Mouse (Mus musculus): ENCODE measurements around the gene Mat2a. TPM values are rescaled to one million over a fixed set of nuclear protein-coding genes. Genes with fewer than 3 reads are reported as not detected.

Gene Mat2a
- 10 to 100 TPM; 32.6 to 90.8 TPM for polyA plus RNA-seq (2012; fragmentation: generic; extraction: Trizol)

GRCm38 (mm10) chr6:72439355-72440185, at the start of gene Mat2a:
Mat2a (minus strand) TSS chr6:72439558.

GRCm38 (mm10) chr6:72414076-72414756, 25.1 kb downstream of the Mat2a start, which contains the start of gene Ggcx:
Ggcx (plus strand) TSS chr6:72414308.

GRCm38 (mm10) chr6:72389941-72390771, 49.2 kb downstream of the Mat2a start, which contains the start of gene Vamp8:
Vamp8 (minus strand) TSS chr6:72390703.

Other genes starting within 250 kb of the Mat2a start
- gene Atoh8, start 204.0 kb downstream of the Mat2a start, polyA plus RNA-seq (2012; fragmentation: generic; extraction: Trizol), result 10 to 100 TPM; 18.4 to 31.1 TPM
- gene Sftpb, start 134.9 kb downstream of the Mat2a start, polyA plus RNA-seq (2012; fragmentation: generic; extraction: Trizol), result not detected
- 10 to 100 TPM; 22.0 to 29.1 TPM for gene Usp39, start 94.4 kb downstream of the Mat2a start, polyA plus RNA-seq (2012; fragmentation: generic; extraction: Trizol)
- 1 to 10 TPM; 1.7 to 6.5 TPM for gene 0610030E20Rik, start 92.2 kb downstream of the Mat2a start, polyA plus RNA-seq (2012; fragmentation: generic; extraction: Trizol)
- 10 to 100 TPM in 1 of 2 experiments, 1 to 10 TPM in 1; 4.5 to 19.8 TPM for gene Tmem150a, start 84.1 kb downstream of the Mat2a start, polyA plus RNA-seq (2012; fragmentation: generic; extraction: Trizol)
- 10 to 100 TPM; 72.0 to 90.7 TPM for gene Rnf181, start 72.6 kb downstream of the Mat2a start, polyA plus RNA-seq (2012; fragmentation: generic; extraction: Trizol)
- 10 to 100 TPM; 20.6 to 23.3 TPM for gene Vamp5, start 59.1 kb downstream of the Mat2a start, polyA plus RNA-seq (2012; fragmentation: generic; extraction: Trizol)
- 100 to 1,000 TPM; 236 to 284 TPM for gene Vamp8, start 48.9 kb downstream of the Mat2a start, polyA plus RNA-seq (2012; fragmentation: generic; extraction: Trizol)
- 10 to 100 TPM in 1 of 2 experiments, 1 to 10 TPM in 1; 3.6 to 20.0 TPM for gene Ggcx, start 25.2 kb downstream of the Mat2a start, polyA plus RNA-seq (2012; fragmentation: generic; extraction: Trizol)
- under 1 TPM; 0.06 to 0.78 TPM for gene Sh2d6, start 82.1 kb upstream of the Mat2a start, polyA plus RNA-seq (2012; fragmentation: generic; extraction: Trizol)
- gene Capg, start 104.8 kb upstream of the Mat2a start, polyA plus RNA-seq (2012; fragmentation: generic; extraction: Trizol), result 100 to 1,000 TPM; 347 to 619 TPM
- gene Elmod3, start 158.9 kb upstream of the Mat2a start, polyA plus RNA-seq (2012; fragmentation: generic; extraction: Trizol), result 10 to 100 TPM in 1 of 2 experiments, 1 to 10 TPM in 1; 4.2 to 12.6 TPM
- gene Retsat, start 158.9 kb upstream of the Mat2a start, polyA plus RNA-seq (2012; fragmentation: generic; extraction: Trizol), result 10 to 100 TPM; 19.5 to 38.2 TPM
- gene Tgoln1, start 177.4 kb upstream of the Mat2a start, polyA plus RNA-seq (2012; fragmentation: generic; extraction: Trizol), result 1 to 10 TPM; 1.6 to 9.8 TPM

Data from C3H10T1/2 (cell line).